Mouse (Mus musculus): ENCODE results near the gene Ywhae. TPM values are rescaled to one million over a fixed set of nuclear protein-coding genes. Genes with fewer than 3 reads are reported as not detected.

The Ywhae gene
- polyA plus RNA-seq, 1 experiment from 2014 or later: 1,665 TPM

Other genes with a start within 250 kb of the Ywhae start
- 94.9 and 100.0 TPM in 2 replicates for gene Prpf8, start 246.1 kb upstream of the Ywhae start, polyA plus RNA-seq (2014; fragmentation: Nextera tagmentation; extraction: Ambion mirVana)
- gene Rilp, start 222.8 kb upstream of the Ywhae start, polyA plus RNA-seq (2014; fragmentation: Nextera tagmentation; extraction: Ambion mirVana): 0.53 and 0.72 TPM in 2 replicates
- gene Scarf1, start 219.3 kb upstream of the Ywhae start, polyA plus RNA-seq (2014; fragmentation: Nextera tagmentation; extraction: Ambion mirVana): 2.9 and 3.4 TPM in 2 replicates
- gene Slc43a2, start 201.2 kb upstream of the Ywhae start, polyA plus RNA-seq (2014; fragmentation: Nextera tagmentation; extraction: Ambion mirVana): 3.3 and 3.7 TPM in 2 replicates
- gene Pitpna, start 144.8 kb upstream of the Ywhae start, polyA plus RNA-seq (2014; fragmentation: Nextera tagmentation; extraction: Ambion mirVana): 87.9 and 90.7 TPM in 2 replicates
- 23.7 and 25.6 TPM in 2 replicates for gene Inpp5k, start 101.9 kb upstream of the Ywhae start, polyA plus RNA-seq (2014; fragmentation: Nextera tagmentation; extraction: Ambion mirVana)
- 9.8 and 10.2 TPM in 2 replicates for gene Myo1c, start 82.4 kb upstream of the Ywhae start, polyA plus RNA-seq (2014; fragmentation: Nextera tagmentation; extraction: Ambion mirVana)
- 128 and 130 TPM in 2 replicates for gene Crk, start 53.6 kb upstream of the Ywhae start, polyA plus RNA-seq (2014; fragmentation: Nextera tagmentation; extraction: Ambion mirVana)
- 0.58 and 0.68 TPM in 2 replicates for gene Doc2b, start 63.2 kb downstream of the Ywhae start, polyA plus RNA-seq (2014; fragmentation: Nextera tagmentation; extraction: Ambion mirVana)
- 0.66 and 1.1 TPM in 2 replicates for gene Rph3al, start 205.6 kb downstream of the Ywhae start, polyA plus RNA-seq (2014; fragmentation: Nextera tagmentation; extraction: Ambion mirVana)

Data from midbrain, embryonic 11.5 days (tissue).